8 mouse cellular contexts compared by ENCODE assay signal in the genomic region with DNA sequence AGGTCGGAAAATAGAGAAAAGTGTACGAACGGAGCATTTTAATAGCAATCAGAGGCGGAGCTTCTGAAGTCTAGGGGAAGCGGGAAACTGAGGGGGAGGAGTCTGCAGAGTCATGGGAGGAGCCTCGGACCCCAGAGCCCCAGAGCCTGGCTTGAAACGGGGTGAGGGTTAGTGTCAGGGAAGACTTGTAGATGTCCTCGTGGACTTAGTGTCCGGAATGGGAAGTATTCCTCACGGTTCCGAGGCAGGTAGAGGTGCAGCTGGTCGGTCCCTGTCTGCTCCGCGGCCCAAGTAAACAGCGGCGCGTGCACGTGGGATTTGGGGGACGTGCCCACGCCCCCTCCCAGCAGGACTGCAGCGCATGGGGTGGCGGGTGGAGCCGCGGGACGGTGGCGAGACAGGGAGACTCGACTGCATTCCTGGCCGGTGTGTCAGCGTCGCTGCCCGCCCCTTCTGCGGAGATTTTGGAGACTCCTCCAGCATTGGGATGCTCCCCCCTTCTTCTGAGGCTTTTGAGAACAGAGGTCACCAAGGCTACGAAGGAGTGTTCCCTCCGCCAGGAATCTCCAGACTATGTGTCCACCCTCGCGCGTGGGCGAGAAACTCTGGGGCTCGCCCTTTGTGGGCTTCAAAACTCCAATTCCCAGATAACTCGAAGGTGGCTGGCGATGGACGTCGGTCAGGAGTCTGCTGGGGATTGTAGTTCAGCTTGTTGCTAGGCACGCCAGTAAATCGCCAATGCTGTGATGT. TPM values are rescaled to one million over a fixed set of nuclear protein-coding genes. Genes with fewer than 3 reads are reported as not detected.
DNase-seq lines count a peak whose midpoint lies in the region; ATAC-seq and TF ChIP-seq lines count a peak whose summit lies in the region.

No protein-coding gene starts in this region.

- H3K4me1 ChIP-seq in lung, postnatal 0 days (ENCODE audit: insufficient read depth, low read depth, low read length), result no peaks in the 10 kb centered on the region; the same call in 1 of the 2 replicates

- 1% methylated on average over 45 of the region's 45 CpGs for WGBS in lung, postnatal 0 days

- peak overlapping the region; percentile 58 for H3K4me3 ChIP-seq in lung, postnatal 0 days (ENCODE audit: low read depth, low read length)

- TF ChIP-seq CTCF in lung, postnatal 0 days (IDR thresholded peaks at IDR 0.05), result no peak

- no peaks in the 10 kb centered on the region for H3K27me3 ChIP-seq in lung, postnatal 0 days (replicated peaks; ENCODE audit: insufficient read depth, low read length)

- DNase-seq in ZHBTc4 (ENCODE audit: low read depth, low spot score), result peak; percentile 89
- DNase-seq in cerebellum, adult 9-11 months, result peak; percentile 86
- DNase-seq in layer of hippocampus, postnatal 10 days (ENCODE audit: low spot score in 2 of 2), result peak; percentile 71 to 74
- peak; percentile 93 for DNase-seq in lung, postnatal 0 days (ENCODE audit: low spot score)
- DNase-seq in right cerebral cortex, adult 18-20 months, result peak; percentile 82
- peak; percentile 80 for DNase-seq in urinary bladder, postnatal 25 days (ENCODE audit: low spot score)

- no peaks in the 10 kb centered on the region for H3K9me3 ChIP-seq in lung, postnatal 0 days (ENCODE audit: low read length)

- no peaks in the 10 kb centered on the region for H3K36me3 ChIP-seq in lung, postnatal 0 days (ENCODE audit: insufficient read depth, low read length)

- H3K27ac ChIP-seq in lung, postnatal 0 days (ENCODE audit: low read length), result peak overlapping the region; percentile 58

- ATAC-seq in frontal cortex, adult (ENCODE audit: low TSS enrichment), result peak; percentile 28
- peak; percentile 56 to 61; a peak in 3 of 4 replicates for ATAC-seq in hematopoietic stem cell, adult 5-6 weeks (replicated peaks in 1 of 2; ENCODE audit: insufficient read depth in 1 of 2, low FRiP score in 2 of 2, low TSS enrichment in 1 of 2, low read depth in 1 of 2, poor library complexity in 2 of 2, severe bottlenecking in 2 of 2)
- ATAC-seq in lung, postnatal 0 days, result peak; percentile 59

- TF ChIP-seq EP300 in lung, postnatal 0 days (IDR thresholded peaks at IDR 0.05), result 0 out of 2 replicates have a peak, but pooled peaks have one; percentile 19

- peak overlapping the region; percentile 62; the same call in 1 of the 2 replicates for H3K9ac ChIP-seq in lung, postnatal 0 days (replicated peaks; ENCODE audit: low read depth)

- H3K4me2 ChIP-seq in lung, postnatal 0 days (replicated peaks; ENCODE audit: low read depth, low read length), result peak overlapping the region; percentile 91

RNA-seq across cellular contexts. Expression of a gene that starts 0.5 kb away (rescaled TPM):
- total RNA-seq in hematopoietic stem cell, adult 5-6 weeks (2017), result 0.25 and 0.60 TPM in 2 replicates
- 1 to 10 TPM; 3.4 to 4.5 TPM for total RNA-seq in layer of hippocampus, postnatal 10 days (2021)
- polyA plus RNA-seq in lung, postnatal 0 days (2015; fragmentation: Nextera tagmentation; extraction: Ambion mirVana), result 4.1 and 4.2 TPM in 2 replicates

RNA-seq across cellular contexts. Expression of a gene that starts 0.8 kb away (rescaled TPM):
- total RNA-seq in hematopoietic stem cell, adult 5-6 weeks (2017), result 20.9 and 23.6 TPM in 2 replicates
- 10 to 100 TPM; 17.6 to 18.1 TPM for total RNA-seq in layer of hippocampus, postnatal 10 days (2021)
- polyA plus RNA-seq in lung, postnatal 0 days (2015; fragmentation: Nextera tagmentation; extraction: Ambion mirVana), result 6.5 and 7.6 TPM in 2 replicates

RNA-seq across cellular contexts. Expression of a gene that starts 15.5 kb away (rescaled TPM):
- total RNA-seq in hematopoietic stem cell, adult 5-6 weeks (2017), result 20.0 and 28.0 TPM in 2 replicates
- total RNA-seq in layer of hippocampus, postnatal 10 days (2021), result 10 to 100 TPM; 43.1 to 43.9 TPM
- 51.0 and 57.8 TPM in 2 replicates for polyA plus RNA-seq in lung, postnatal 0 days (2015; fragmentation: Nextera tagmentation; extraction: Ambion mirVana)

RNA-seq across cellular contexts. Expression of a gene that starts 21.7 kb away (rescaled TPM):
- 32.3 and 42.5 TPM in 2 replicates for total RNA-seq in hematopoietic stem cell, adult 5-6 weeks (2017)
- total RNA-seq in layer of hippocampus, postnatal 10 days (2021), result 10 to 100 TPM; 33.8 to 33.9 TPM
- 8.9 and 9.4 TPM in 2 replicates for polyA plus RNA-seq in lung, postnatal 0 days (2015; fragmentation: Nextera tagmentation; extraction: Ambion mirVana)

RNA-seq across cellular contexts. Expression of a gene that starts 43.8 kb away (rescaled TPM):
- 1.5 and 2.6 TPM in 2 replicates for total RNA-seq in hematopoietic stem cell, adult 5-6 weeks (2017)
- total RNA-seq in layer of hippocampus, postnatal 10 days (2021), result 1 to 10 TPM; 1.7 to 1.8 TPM
- 28.1 and 31.4 TPM in 2 replicates for polyA plus RNA-seq in lung, postnatal 0 days (2015; fragmentation: Nextera tagmentation; extraction: Ambion mirVana)

Comparison
In these comparisons a context has a peak if more than half of its experiments do, and no peak if none do; other contexts are left out.
1. Peak in every context shown above with its lines: DNase-seq, ATAC-seq, H3K4me3 ChIP-seq and H3K27ac ChIP-seq.